Mouse (Mus musculus): ENCODE measurements around the gene Fam171a1. TPM values are rescaled to one million over a fixed set of nuclear protein-coding genes. Genes with fewer than 3 reads are reported as not detected.
"Not testable (repeated sequence)": the region's sequence is repeated elsewhere in the genome, so short reads cannot be mapped to it uniquely, and the experiment has no call there.

The Fam171a1 gene
- polyA plus RNA-seq, 1 experiment from 2014 or later, result 34.0 TPM

DNA sequence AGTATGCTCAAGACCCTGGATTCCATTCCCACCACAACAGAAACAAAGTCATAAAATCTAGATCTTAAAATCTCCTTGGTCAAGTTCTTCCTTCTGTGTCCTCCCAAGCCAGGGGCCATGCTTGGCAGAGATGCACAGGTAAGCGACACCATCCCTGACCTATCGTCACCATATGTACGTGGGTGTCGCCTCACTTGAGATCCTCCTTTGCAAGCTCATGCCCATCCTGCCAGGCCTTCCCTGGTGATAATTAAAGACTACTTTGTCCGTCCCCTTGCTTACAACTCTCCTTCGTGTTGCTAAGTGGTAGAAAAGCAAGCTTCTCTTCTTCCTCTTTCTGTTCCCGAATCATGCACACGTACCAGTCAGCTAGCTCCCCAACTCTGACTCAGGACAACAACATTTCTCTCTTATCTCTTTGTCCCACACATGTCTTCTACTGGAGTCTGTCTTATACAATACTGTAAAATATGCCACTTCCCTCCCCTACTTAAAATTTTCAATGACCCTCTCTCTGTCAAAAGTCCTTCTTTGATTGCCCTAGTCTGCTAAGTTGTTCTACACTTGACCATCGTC is 49.6 kb downstream of the Fam171a1 start:
- WGBS, result 67% methylated on average over 9 of the region's 9 CpGs
- H3K36me3 ChIP-seq, result no peaks in the 10 kb centered on the region
- H3K9me3 ChIP-seq, result no peaks in the 10 kb centered on the region
- peaks cover 67% of the 10 kb centered on the region for H3K4me1 ChIP-seq
- no peak overlapping the region for H3K27ac ChIP-seq
- no peaks in the 10 kb centered on the region for H3K27me3 ChIP-seq (ENCODE audit: insufficient read depth, poor library complexity, severe bottlenecking)
- H3K4me3 ChIP-seq, result no peak overlapping the region
- no peak for DNase-seq (ENCODE audit: low spot score)

- no peaks in the 10 kb centered on the region for H3K9me3 ChIP-seq
- DNase-seq (ENCODE audit: low spot score), result no peak
- no peaks in the 10 kb centered on the region for H3K27me3 ChIP-seq (ENCODE audit: insufficient read depth, poor library complexity, severe bottlenecking)
- peaks cover 73% of the 10 kb centered on the region for H3K4me1 ChIP-seq
- 78% methylated on average over 8 of the region's 8 CpGs for WGBS
- H3K4me3 ChIP-seq, result no peak overlapping the region
- H3K27ac ChIP-seq, result no peak overlapping the region
- H3K36me3 ChIP-seq, result no peaks in the 10 kb centered on the region
Observed at GRCm38 (mm10) chr2:3165037-3165600, 51.1 kb downstream of the Fam171a1 start.

DNA sequence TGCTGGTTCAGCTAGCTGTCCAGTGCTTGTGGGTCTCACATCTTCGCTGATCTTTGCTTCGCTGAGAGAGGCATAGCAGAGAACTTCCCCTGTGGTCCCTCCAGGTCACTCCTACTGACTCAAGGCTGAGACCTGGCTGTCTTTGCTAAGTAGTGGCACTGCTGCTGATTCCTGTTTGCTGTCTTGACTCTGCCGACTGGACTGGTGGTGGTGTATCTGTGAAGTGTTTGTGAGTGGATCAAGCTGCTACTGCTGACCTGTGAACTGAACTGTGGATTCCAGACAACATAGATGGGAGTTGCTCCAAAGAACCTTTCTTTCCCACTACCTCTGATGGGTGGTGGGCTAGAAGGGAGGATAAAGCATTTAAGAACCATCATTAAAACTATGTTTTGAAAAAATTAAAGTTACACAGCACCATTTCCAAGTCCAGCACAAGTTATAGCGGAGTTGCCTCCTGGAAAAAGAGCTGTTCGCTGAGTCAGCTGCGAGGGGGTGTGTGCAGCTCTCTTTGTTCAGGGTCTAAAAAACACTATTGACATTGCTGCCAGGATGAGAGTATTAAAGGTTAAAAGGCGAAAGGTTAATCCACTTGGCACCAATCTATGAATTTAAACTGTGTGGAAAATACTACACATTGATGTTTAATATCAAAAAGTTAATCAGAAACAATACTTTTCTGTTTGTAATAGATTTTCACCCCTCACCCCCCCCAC is 52.0 kb downstream of the Fam171a1 start:
- Histone ChIP-seq H3K27ac (no peak overlapping the region), H3K4me1 (peaks cover 79% of the 10 kb centered on the region), H3K9me3 (no peaks in the 10 kb centered on the region), H3K27me3 (ENCODE audit: insufficient read depth, poor library complexity, severe bottlenecking) (no peaks in the 10 kb centered on the region), H3K36me3 (no peaks in the 10 kb centered on the region), H3K4me3 (no peak overlapping the region)
- no peak for DNase-seq (ENCODE audit: low spot score)
- 75% methylated on average over 7 of the region's 7 CpGs for WGBS

DNA sequence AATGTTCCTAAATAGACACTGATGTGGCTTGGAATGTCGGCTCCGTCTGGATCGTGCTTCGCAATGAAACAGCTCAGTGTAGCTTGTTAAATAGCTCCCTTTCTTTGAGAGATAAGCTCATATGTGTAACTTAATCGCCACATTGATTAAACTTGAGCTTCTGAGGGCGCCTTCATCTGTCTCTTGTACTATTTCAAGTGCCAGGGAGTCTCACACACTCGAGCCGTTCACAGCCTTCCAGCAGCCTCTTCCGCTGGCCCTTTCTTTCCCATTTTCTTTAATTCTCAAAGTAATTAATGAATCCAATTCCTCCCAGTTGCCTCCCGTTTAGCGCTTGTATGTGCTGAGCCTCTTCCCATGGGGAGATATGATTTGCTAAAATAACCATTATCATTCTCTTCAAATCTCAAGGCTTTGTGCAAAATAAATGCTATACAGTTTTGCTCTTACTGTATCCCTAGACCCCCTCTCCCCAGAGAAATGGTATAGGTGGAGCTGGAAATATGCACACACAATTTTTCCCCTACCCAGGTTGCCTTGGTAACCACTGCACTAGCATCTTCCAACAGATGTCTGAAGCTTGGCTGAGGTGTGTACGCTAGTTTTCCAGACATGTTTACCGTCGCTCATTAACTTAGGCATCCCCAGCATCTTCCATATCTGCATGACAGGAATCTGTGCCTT is 54.8 kb downstream of the Fam171a1 start:
- H3K27ac ChIP-seq, result no peak overlapping the region
- no peak overlapping the region for H3K4me3 ChIP-seq
- H3K36me3 ChIP-seq, result no peaks in the 10 kb centered on the region
- no peaks in the 10 kb centered on the region for H3K9me3 ChIP-seq
- H3K4me1 ChIP-seq, result peaks cover 91% of the 10 kb centered on the region
- WGBS, result 62% methylated on average over 14 of the region's 14 CpGs
- no peak for DNase-seq (ENCODE audit: low spot score)
- H3K27me3 ChIP-seq (ENCODE audit: insufficient read depth, poor library complexity, severe bottlenecking), result no peaks in the 10 kb centered on the region

- DNase-seq (ENCODE audit: low spot score), result no peak
- no peaks in the 10 kb centered on the region for H3K27me3 ChIP-seq (ENCODE audit: insufficient read depth, poor library complexity, severe bottlenecking)
- no peaks in the 10 kb centered on the region for H3K9me3 ChIP-seq
- H3K4me1 ChIP-seq, result peaks cover 89% of the 10 kb centered on the region
- 80% methylated on average over 3 of the region's 3 CpGs for WGBS
- no peaks in the 10 kb centered on the region for H3K36me3 ChIP-seq
- no peak overlapping the region for H3K27ac ChIP-seq
- H3K4me3 ChIP-seq, result no peak overlapping the region
Observed at GRCm38 (mm10) chr2:3169403-3169747, 55.4 kb downstream of the Fam171a1 start.

DNA sequence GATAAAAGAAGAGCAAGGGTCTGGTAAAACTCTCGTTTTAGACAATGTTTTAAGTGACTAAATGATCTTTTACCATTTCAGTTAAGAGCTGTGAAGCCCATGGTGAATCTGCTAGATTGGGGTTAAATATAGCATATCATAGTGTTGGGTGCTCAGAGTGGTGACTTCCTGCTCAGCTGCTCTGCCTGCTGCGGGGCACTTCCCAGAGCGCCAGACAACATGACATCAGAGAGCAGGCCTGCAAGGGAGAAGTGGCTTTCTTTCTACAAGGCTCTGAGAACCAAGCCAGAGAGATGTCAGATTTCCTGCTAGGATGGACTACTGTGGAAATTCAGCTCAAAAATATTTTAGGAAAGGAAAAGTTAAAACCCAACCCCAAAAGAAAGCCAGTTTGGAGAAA is 57.8 kb downstream of the Fam171a1 start:
- 12% methylated on average over 3 of the region's 3 CpGs for WGBS
- DNase-seq (ENCODE audit: low spot score), result no peak
- H3K27ac ChIP-seq, result peak overlapping the region; percentile 74
- no peaks in the 10 kb centered on the region for H3K27me3 ChIP-seq (ENCODE audit: insufficient read depth, poor library complexity, severe bottlenecking)
- no peaks in the 10 kb centered on the region for H3K36me3 ChIP-seq
- no peaks in the 10 kb centered on the region for H3K9me3 ChIP-seq
- H3K4me3 ChIP-seq, result no peak overlapping the region
- H3K4me1 ChIP-seq, result peaks cover 69% of the 10 kb centered on the region

DNA sequence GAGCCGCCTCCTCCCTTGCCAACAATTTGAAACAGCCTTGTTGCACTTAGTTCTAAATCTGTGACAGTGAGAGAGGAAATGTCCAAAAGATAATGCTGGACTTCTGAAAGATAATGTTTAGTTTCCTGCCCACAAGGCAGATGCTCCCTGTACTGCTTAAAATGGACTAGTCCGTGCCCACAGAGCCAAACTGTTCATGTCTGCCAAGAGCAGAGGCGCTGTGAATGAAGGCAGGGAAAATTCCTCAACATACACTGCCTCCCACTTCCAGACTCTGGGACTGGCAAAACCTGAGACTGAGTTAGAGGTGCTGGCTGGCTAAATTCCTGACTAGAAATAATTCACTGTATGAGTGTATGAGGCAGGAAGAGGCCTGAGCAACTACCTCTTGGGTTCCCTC is 58.6 kb downstream of the Fam171a1 start:
- WGBS, result 19% methylated on average over 3 of the region's 3 CpGs
- no peak for DNase-seq (ENCODE audit: low spot score)

GRCm38 (mm10) chr2:3174890-3175289 is 60.9 kb downstream of the Fam171a1 start:
- Histone ChIP-seq H3K27ac (no peak overlapping the region), H3K36me3 (peaks cover 20% of the 10 kb centered on the region; the same call in 1 of the 2 replicates), H3K4me3 (no peak overlapping the region), H3K27me3 (ENCODE audit: insufficient read depth, poor library complexity, severe bottlenecking) (no peaks in the 10 kb centered on the region), H3K4me1 (peaks cover 56% of the 10 kb centered on the region), H3K9me3 (no peaks in the 10 kb centered on the region)
- DNase-seq (ENCODE audit: low spot score), result no peak
- WGBS, result 91% methylated on average over 5 of the region's 5 CpGs

More for the DNA sequence above, 58.6 kb downstream of the Fam171a1 start:
- Histone ChIP-seq H3K4me1 (peaks cover 60% of the 10 kb centered on the region), H3K27me3 (ENCODE audit: insufficient read depth, poor library complexity, severe bottlenecking) (no peaks in the 10 kb centered on the region), H3K36me3 (0 out of 2 replicates have a peak, but pooled peaks cover 3% of the 10 kb centered on the region), H3K9me3 (no peaks in the 10 kb centered on the region), H3K27ac (peak overlapping the region; percentile 74), H3K4me3 (no peak overlapping the region)

DNA sequence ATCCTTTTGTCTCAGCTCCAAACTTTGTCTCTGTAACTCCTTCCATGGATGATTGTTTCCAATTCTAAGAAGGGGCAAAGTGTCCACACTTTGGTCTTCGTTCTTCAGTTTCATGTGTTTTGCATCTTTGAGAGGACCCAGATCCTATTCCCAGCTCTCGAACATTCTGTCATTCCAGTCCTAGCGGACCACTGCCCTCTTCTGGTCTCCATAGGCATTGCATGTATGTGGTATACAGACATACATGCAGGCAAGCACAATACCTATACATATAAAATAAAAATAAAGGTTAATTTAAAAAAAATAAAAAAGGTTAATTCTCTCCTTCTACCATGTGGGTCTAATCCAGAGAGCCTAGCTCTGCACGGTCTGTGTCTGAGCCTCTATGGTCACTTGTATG is 62.0 kb downstream of the Fam171a1 start:
- H3K4me1 ChIP-seq, result peaks cover 54% of the 10 kb centered on the region
- H3K4me3 ChIP-seq, result not testable (repeated sequence)

DNA sequence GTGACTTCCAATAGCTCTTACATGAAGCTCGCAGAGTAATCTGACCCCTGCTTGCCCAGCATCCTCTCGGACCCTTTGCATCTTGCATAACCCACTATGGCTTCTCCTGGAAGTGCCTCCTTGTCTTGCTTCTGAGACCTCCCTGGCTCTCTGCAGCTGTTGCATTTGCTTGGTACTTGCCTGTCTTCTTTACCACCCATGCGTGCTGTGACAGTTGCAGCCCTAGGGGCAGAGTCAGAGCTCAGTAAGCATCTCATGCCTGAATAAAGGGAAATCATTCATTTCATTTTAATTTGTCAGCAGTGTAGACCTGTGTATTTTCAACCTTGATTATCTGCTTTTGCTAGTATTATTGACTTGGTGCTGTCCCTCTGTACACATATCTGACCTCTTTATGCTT is 62.7 kb downstream of the Fam171a1 start:
- Histone ChIP-seq H3K9me3 (no peaks in the 10 kb centered on the region), H3K27ac (no peak overlapping the region), H3K27me3 (ENCODE audit: insufficient read depth, poor library complexity, severe bottlenecking) (no peaks in the 10 kb centered on the region), H3K4me1 (peaks cover 56% of the 10 kb centered on the region), H3K4me3 (no peak overlapping the region), H3K36me3 (peaks cover 20% of the 10 kb centered on the region; the same call in 1 of the 2 replicates)
- WGBS, result 86% methylated on average over 3 of the region's 3 CpGs
- DNase-seq (ENCODE audit: low spot score), result no peak

More for the DNA sequence above, 62.0 kb downstream of the Fam171a1 start:
- not testable (repeated sequence) for H3K9me3 ChIP-seq; H3K27me3 ChIP-seq (ENCODE audit: insufficient read depth, poor library complexity, severe bottlenecking); DNase-seq (ENCODE audit: low spot score); H3K27ac ChIP-seq
- peaks cover 20% of the 10 kb centered on the region; the same call in 1 of the 2 replicates for H3K36me3 ChIP-seq
- WGBS, result 85% methylated on average over 4 of the region's 4 CpGs

DNA sequence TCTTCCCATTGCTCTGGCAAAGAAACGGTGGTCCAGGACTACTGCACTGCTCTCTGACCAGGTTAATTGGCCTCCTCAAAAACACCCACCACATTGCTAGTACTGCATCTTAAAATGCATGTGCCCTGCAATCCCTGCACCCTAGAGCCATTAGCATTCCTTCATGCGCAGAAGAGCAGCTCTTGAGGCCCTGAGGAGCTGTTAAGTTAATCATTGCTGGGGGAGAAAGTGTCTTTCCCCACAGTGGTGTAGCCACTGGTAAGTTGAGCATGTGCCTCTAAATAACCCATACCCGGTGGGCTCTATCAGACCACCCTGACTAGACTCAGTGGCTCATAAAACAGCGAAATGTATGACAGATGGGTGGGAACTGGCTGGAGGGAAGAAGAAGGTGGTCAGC is 66.5 kb downstream of the Fam171a1 start:
- peaks cover 43% of the 10 kb centered on the region for H3K4me1 ChIP-seq
- WGBS, result 62% methylated on average over 4 of the region's 4 CpGs
- no peak for DNase-seq (ENCODE audit: low spot score)
- H3K36me3 ChIP-seq, result peaks cover 20% of the 10 kb centered on the region; the same call in 1 of the 2 replicates
- no peaks in the 10 kb centered on the region for H3K9me3 ChIP-seq
- no peak overlapping the region for H3K4me3 ChIP-seq
- no peaks in the 10 kb centered on the region for H3K27me3 ChIP-seq (ENCODE audit: insufficient read depth, poor library complexity, severe bottlenecking)
- H3K27ac ChIP-seq, result peak overlapping the region; percentile 56; the same call in 1 of the 2 replicates

- Histone ChIP-seq H3K4me1 (peaks cover 39% of the 10 kb centered on the region), H3K36me3 (peaks cover 28% of the 10 kb centered on the region), H3K9me3 (no peaks in the 10 kb centered on the region), H3K4me3 (no peak overlapping the region), H3K27ac (no peak overlapping the region), H3K27me3 (ENCODE audit: insufficient read depth, poor library complexity, severe bottlenecking) (no peaks in the 10 kb centered on the region)
- no peak for DNase-seq (ENCODE audit: low spot score)
- 86% methylated on average over 5 of the region's 5 CpGs for WGBS
Observed at GRCm38 (mm10) chr2:3183656-3184055, 69.6 kb downstream of the Fam171a1 start.

DNA sequence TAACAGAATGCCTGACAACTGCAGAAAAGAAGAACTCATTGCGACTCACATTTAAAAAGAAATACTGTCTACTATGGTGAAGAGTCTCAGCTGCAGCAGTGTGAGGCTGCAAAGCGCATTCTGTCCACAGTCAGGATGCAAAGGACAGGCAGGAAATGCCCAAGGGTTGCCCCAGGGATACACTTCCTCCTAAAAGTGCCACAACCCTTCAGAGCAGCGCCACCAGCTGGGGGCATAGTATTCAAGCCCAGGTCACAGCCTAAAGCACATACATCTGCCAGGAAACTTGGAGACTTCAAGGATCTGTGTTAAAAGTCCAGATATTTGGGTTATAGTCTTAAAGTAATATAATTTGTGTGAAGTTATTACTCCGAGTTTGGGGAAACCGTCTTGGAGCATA is 71.3 kb downstream of the Fam171a1 start:
- Histone ChIP-seq H3K9me3 (no peaks in the 10 kb centered on the region), H3K27me3 (ENCODE audit: insufficient read depth, poor library complexity, severe bottlenecking) (no peaks in the 10 kb centered on the region), H3K36me3 (peaks cover 23% of the 10 kb centered on the region), H3K27ac (no peak overlapping the region), H3K4me1 (peaks cover 26% of the 10 kb centered on the region), H3K4me3 (no peak overlapping the region)
- DNase-seq (ENCODE audit: low spot score), result no peak
- 77% methylated on average over 5 of the region's 5 CpGs for WGBS

Data from heart, embryonic 10.5 days (tissue).